Mouse (Mus musculus) midbrain, embryonic 14.5 days (tissue): Measurements from ENCODE around the gene Slc48a1. TPM values are rescaled to one million over a fixed set of nuclear protein-coding genes. Genes with fewer than 3 reads are reported as not detected.

ENCODE experiments used
- ATAC-seq: fragments of 200-750 bp; cut with Nextera tagmentation; 2 replicates; pipeline ENCODE4 v1.8.0; 2017; ENCODE audit warnings: moderate number of reproducible peaks, moderate library complexity; ENCODE audit not compliant: low FRiP score, low TSS enrichment
- DNase-seq: peaks from one replicate; pipeline ENCODE4 v3.0.0-alpha.2; 2015
- H3K27ac ChIP-seq: fragments of 300-500 bp; sonication (generic); replicated peaks from 2 replicates; pipeline ENCODE4 v1.5.1; 2014; ENCODE audit warnings: mild to moderate bottlenecking, low read depth, low read length, moderate library complexity
- H3K27me3 ChIP-seq: fragments of 300-500 bp; sonication (generic); 2 replicates; pipeline ENCODE4 v1.6.1; 2014; ENCODE audit warnings: low read length, control low read depth, mixed read lengths; ENCODE audit not compliant: control insufficient read depth, insufficient read depth
- H3K36me3 ChIP-seq: fragments of 300-500 bp; sonication (generic); 2 replicates; pipeline ENCODE4 v1.6.1; 2014; ENCODE audit warnings: low read length, control low read depth; ENCODE audit not compliant: control insufficient read depth, insufficient read depth
- H3K4me1 ChIP-seq: fragments of 300-500 bp; sonication (generic); 2 replicates; pipeline ENCODE4 v1.6.1; 2014; ENCODE audit warnings: mild to moderate bottlenecking, antibody characterized with exemption, low read length, control low read depth; ENCODE audit not compliant: control insufficient read depth, insufficient read depth
- H3K4me2 ChIP-seq: fragments of 300-500 bp; sonication (generic); 2 replicates; pipeline ENCODE4 v1.6.1; 2014; ENCODE audit warnings: mild to moderate bottlenecking, low read length, moderate library complexity
- H3K4me3 ChIP-seq: fragments of 300-500 bp; sonication (generic); replicated peaks from 2 replicates; pipeline ENCODE4 v1.5.1; 2014; ENCODE audit warnings: low read depth, low read length
- H3K9ac ChIP-seq: fragments of 300-500 bp; sonication (generic); replicated peaks from 2 replicates; pipeline ENCODE4 v1.6.1; 2014; ENCODE audit warnings: mild to moderate bottlenecking, low read length, moderate library complexity
- H3K9me3 ChIP-seq: fragments of 300-500 bp; sonication (generic); 2 replicates; pipeline ENCODE4 v1.6.1; 2016; ENCODE audit warnings: low read length, control low read depth, mixed read lengths; ENCODE audit not compliant: control insufficient read depth
- WGBS: fragments of 180-500 bp; shearing (Covaris S2); extraction: QIAGEN DNeasy Blood & Tissue Kit; methylation state at CpG from one replicate; pipeline ENCODE4 v1.1.7; 2014; 5-methylcytosine and 5-hydroxymethylcytosine counted together
- polyA plus RNA-seq: library from polyadenylated mRNA; unstranded; fragments of >200 nt; fragmentation: Nextera tagmentation; extraction: Ambion mirVana; gene quantifications from 2 replicates; pipeline ENCODE4 v1.2.1, GENCODE M21; 2014

Gene Slc48a1
- polyA plus RNA-seq, 1 experiment from 2014 or later: 72.9 TPM

DNA sequence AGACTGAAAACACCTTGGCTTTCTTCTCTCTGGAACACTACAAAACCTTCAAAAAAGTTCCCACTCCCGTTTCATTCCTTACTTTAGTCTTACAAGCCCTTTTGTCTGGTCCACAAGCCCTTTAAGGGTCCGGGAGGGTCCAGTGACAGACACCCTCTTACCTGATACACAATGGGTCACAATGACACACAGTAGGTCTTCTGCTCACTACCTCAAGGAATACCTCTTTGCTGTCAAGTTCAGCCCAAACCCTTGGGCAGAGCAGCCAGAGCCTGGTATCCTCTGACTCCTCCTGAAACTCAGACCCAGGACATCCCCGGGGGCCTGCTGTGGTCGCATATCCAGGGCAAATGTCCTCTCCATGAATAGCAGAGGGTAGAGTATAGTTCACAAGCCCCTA lies 29.4 kb upstream of the Slc48a1 start:
- DNase-seq: no peak
- Histone ChIP-seq H3K4me3 (no peak overlapping the region), H3K4me1 (peaks cover 19% of the 10 kb centered on the region), H3K36me3 (no peaks in the 10 kb centered on the region), H3K9ac (no peak overlapping the region), H3K27ac (no peak overlapping the region), H3K27me3 (no peaks in the 10 kb centered on the region), H3K4me2 (no peak overlapping the region), H3K9me3 (no peaks in the 10 kb centered on the region)
- 83% methylated on average over 4 of the region's 4 CpGs for WGBS
- ATAC-seq: no peak

DNA sequence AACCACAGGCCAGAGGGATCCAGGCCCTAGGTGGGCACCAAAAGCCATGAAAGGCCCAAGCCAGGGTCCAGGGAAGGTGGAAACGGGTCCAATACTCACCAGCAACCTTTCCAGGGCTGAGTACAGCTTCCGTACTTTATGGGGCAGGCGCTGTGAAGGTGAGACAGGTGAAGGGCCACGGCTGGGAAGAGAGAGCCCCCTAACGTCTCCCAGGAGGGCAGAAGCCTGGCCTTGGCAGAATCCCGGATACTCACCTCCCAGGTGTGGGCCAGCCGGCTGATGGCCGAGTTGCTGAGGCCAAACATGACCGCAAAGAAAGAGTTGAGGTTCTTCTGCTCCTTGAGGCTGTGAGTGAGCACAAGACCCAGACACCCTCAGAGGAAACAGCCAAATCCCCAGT lies 28.9 kb upstream of the Slc48a1 start:
- WGBS: 93% methylated on average over 9 of the region's 9 CpGs
- DNase-seq: no peak
- H3K4me3 ChIP-seq: no peak overlapping the region
- ATAC-seq: no peak
- peaks cover 19% of the 10 kb centered on the region for H3K4me1 ChIP-seq
- H3K27ac ChIP-seq: no peak overlapping the region
- H3K4me2 ChIP-seq: no peak overlapping the region
- no peaks in the 10 kb centered on the region for H3K27me3 ChIP-seq
- no peaks in the 10 kb centered on the region for H3K9me3 ChIP-seq
- H3K9ac ChIP-seq: no peak overlapping the region
- no peaks in the 10 kb centered on the region for H3K36me3 ChIP-seq

DNA sequence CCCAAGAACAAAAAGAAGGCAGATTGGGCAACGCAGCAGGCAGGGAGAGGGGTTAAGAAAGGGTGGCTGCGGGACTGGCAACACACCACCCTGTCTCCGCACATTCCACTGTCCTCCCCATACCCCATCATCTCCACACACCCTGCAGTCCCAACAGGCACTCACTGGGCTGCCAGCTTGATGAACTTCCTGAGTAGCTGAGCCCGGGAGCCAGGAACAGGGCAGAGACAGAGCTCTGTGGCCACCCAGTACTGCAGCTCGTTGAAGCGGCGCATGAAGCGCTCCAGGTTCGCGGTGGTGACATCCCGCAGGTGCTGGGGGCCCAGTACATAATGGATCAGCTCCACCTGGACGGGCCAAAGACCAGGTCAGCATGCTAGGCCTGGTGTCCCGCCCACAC lies 28.5 kb upstream of the Slc48a1 start:
- H3K27ac ChIP-seq: no peak overlapping the region
- peaks cover 19% of the 10 kb centered on the region for H3K4me1 ChIP-seq
- H3K4me2 ChIP-seq: no peak overlapping the region
- H3K36me3 ChIP-seq: no peaks in the 10 kb centered on the region
- no peaks in the 10 kb centered on the region for H3K9me3 ChIP-seq
- no peak overlapping the region for H3K4me3 ChIP-seq
- WGBS: 92% methylated on average over 13 of the region's 13 CpGs
- no peak for DNase-seq
- no peak for ATAC-seq
- no peaks in the 10 kb centered on the region for H3K27me3 ChIP-seq
- no peak overlapping the region for H3K9ac ChIP-seq

DNA sequence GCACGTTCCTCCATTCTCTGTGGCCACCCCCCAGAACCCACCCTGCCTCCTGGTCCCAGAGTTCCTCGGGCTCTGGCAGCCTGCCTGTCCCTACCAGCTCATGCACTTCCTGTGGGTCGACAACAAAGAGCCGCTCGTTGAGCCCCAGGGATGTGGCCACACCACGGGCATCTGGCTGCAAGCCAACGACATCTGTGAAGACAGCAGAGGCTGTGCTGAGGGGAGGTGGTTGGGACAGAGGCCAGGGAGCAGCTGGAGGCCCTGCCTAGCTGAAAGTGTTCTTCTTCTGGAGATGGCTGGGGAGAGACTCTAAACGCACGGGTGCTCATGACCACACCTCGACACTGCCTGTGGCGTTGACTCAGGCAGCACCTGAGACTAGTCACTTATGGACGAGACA lies 27.6 kb upstream of the Slc48a1 start:
- H3K4me2 ChIP-seq: no peak overlapping the region
- DNase-seq (peak; percentile 88), ATAC-seq (peak; percentile 88)
- no peaks in the 10 kb centered on the region for H3K36me3 ChIP-seq
- H3K4me1 ChIP-seq: peaks cover 16% of the 10 kb centered on the region
- peak overlapping the region; percentile 60; the same call in 1 of the 2 replicates for H3K27ac ChIP-seq
- no peak overlapping the region for H3K4me3 ChIP-seq
- no peaks in the 10 kb centered on the region for H3K27me3 ChIP-seq
- no peak overlapping the region for H3K9ac ChIP-seq
- H3K9me3 ChIP-seq: no peaks in the 10 kb centered on the region
- 27% methylated on average over 12 of the region's 12 CpGs for WGBS

DNA sequence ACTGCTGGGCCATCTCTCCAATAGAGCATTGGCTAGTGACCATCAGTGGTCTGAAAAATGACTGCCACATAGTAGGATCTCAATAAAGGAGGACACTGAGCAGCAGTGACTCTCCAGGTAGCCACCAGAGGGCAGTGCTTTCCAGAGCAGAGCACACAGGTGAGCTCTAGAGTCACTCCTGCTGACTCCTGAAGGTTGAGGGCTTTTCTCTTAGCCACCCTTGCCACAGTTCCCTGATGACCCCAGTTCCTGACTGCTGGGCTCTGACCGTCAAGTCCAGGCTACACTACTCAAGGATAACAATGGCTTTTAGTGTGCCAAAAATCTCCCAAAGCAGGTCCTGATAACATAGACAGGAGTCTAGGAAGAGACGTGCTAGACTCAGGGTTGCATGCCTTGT lies 26.6 kb upstream of the Slc48a1 start:
- H3K4me3 ChIP-seq: no peak overlapping the region
- 87% methylated on average over 2 of the region's 2 CpGs for WGBS
- H3K27me3 ChIP-seq: no peaks in the 10 kb centered on the region
- ATAC-seq (no peak), DNase-seq (no peak)
- H3K9ac ChIP-seq: no peak overlapping the region
- no peak overlapping the region for H3K27ac ChIP-seq
- H3K4me1 ChIP-seq: peaks cover 16% of the 10 kb centered on the region
- H3K4me2 ChIP-seq: no peak overlapping the region
- no peaks in the 10 kb centered on the region for H3K36me3 ChIP-seq
- H3K9me3 ChIP-seq: no peaks in the 10 kb centered on the region

DNA sequence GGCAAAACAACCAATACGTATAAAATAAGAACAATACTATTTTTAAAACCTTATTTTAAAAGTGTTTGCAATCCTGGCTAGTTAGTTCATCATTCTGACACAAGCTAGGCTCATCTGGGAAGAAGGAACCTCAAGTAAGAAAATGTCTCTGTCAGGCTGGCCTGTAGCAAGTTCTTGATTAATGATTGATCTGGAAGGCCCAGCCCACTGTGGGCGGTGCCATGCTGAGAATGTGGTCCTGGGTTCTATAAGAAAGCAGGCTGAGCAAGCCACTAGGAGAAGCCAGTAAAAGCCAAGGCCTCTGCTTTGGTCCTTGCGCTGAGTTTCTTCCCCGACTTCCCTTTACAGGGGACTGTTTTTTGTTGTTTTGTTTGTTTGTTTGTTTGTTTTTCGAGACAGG lies 25.8 kb upstream of the Slc48a1 start:
- Histone ChIP-seq H3K9ac (no peak overlapping the region), H3K9me3 (no peaks in the 10 kb centered on the region), H3K27ac (no peak overlapping the region), H3K4me1 (peaks cover 16% of the 10 kb centered on the region), H3K4me3 (no peak overlapping the region), H3K4me2 (no peak overlapping the region), H3K36me3 (no peaks in the 10 kb centered on the region), H3K27me3 (no peaks in the 10 kb centered on the region)
- WGBS: 93% methylated on average over 5 of the region's 5 CpGs
- ATAC-seq (no peak), DNase-seq (no peak)

DNA sequence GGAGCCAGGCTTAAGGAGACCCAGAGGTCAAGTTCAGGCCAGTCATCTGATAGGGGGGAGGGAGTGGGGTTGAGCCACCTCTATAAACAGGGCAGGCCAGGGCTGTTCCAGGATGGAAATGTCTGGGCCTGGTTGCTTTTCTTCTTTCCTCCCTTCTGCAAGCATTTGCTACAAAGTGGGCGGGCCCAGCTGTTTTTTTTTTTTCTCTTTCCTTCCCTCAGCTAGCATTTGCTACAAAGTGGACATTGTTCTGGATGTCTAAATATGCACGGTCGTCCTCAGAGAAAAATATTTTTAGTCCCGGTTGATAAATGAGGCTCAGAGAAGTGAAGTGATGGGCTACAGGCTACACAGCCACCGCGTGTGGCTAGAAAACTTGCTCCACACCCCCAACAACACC lies 23.8 kb upstream of the Slc48a1 start:
- no peaks in the 10 kb centered on the region for H3K9me3 ChIP-seq
- ATAC-seq (no peak), DNase-seq (no peak)
- H3K9ac ChIP-seq: no peak overlapping the region
- no peaks in the 10 kb centered on the region for H3K36me3 ChIP-seq
- H3K27ac ChIP-seq: no peak overlapping the region
- H3K4me1 ChIP-seq: peaks cover 10% of the 10 kb centered on the region
- no peaks in the 10 kb centered on the region for H3K27me3 ChIP-seq
- WGBS: 76% methylated on average over 6 of the region's 6 CpGs
- no peak overlapping the region for H3K4me3 ChIP-seq
- H3K4me2 ChIP-seq: no peak overlapping the region

DNA sequence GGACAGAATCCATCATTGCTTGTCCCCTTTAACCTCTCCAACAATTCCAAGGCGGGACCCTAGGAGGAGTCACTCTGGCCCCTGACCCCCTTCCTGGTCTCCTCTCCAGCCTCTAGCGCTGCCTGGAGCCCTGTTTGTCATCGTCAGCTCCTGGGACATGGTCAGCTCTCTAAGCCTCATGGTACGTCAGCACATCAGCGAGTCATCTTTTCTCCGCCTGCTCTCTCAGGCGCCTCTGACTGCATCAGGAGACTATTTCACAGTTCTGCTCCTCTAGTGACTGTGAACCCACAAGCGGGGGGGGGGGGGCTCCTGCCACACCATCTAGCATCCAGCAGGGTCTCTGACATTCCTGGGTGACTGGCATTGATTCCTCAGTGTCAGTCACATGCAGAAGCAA lies 23.0 kb upstream of the Slc48a1 start:
- 49% methylated on average over 8 of the region's 8 CpGs for WGBS
- ATAC-seq: no peak
- H3K9ac ChIP-seq: no peak overlapping the region

DNA sequence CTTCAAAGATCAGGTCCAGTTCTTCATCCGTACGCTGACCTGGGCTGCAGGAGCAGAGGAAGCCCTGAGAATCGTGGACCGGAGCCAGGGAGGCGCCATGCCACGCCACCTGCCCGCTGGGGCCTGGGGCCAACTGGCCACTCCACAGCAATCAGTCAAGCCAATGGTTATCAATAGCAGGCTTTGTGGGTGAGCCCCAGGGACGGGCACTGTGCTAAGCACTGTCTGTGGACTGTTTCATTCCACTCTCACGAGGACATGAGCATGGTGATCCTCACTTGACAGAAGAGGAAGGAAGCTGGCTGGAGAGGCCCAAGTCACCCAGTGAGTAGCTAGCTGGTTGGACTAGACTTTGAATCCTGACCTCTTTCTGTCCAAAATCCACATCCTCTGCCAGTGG lies 18.3 kb upstream of the Slc48a1 start:
- H3K4me1 ChIP-seq: peaks cover under 1% of the 10 kb centered on the region; the same call in 1 of the 2 replicates
- H3K9ac ChIP-seq: no peak overlapping the region
- ATAC-seq (no peak), DNase-seq (no peak)
- H3K4me3 ChIP-seq: no peak overlapping the region
- peaks cover 5% of the 10 kb centered on the region; the same call in 1 of the 2 replicates for H3K27me3 ChIP-seq
- H3K9me3 ChIP-seq: no peaks in the 10 kb centered on the region
- 93% methylated on average over 9 of the region's 9 CpGs for WGBS
- no peak overlapping the region for H3K4me2 ChIP-seq
- no peak overlapping the region for H3K27ac ChIP-seq
- no peaks in the 10 kb centered on the region for H3K36me3 ChIP-seq

More for the DNA sequence above, 23.0 kb upstream of the Slc48a1 start:
- H3K4me1 ChIP-seq: peaks cover 5% of the 10 kb centered on the region
- no peak for DNase-seq
- no peaks in the 10 kb centered on the region for H3K9me3 ChIP-seq
- no peak overlapping the region for H3K4me2 ChIP-seq
- no peak overlapping the region for H3K4me3 ChIP-seq
- H3K27ac ChIP-seq: no peak overlapping the region
- no peaks in the 10 kb centered on the region for H3K36me3 ChIP-seq
- H3K27me3 ChIP-seq: no peaks in the 10 kb centered on the region
